Mouse (Mus musculus) stomach, embryonic 16.5 days (tissue): Measurements from ENCODE around the gene Ptbp1. TPM values are rescaled to one million over a fixed set of nuclear protein-coding genes. Genes with fewer than 3 reads are reported as not detected.
A peak's percentile ranks its signal among the peaks of the same experiment; 100 is the strongest.

Experiments
- ATAC-seq: fragments of 200-750 bp; cut with Nextera tagmentation; 2 replicates; pipeline ENCODE4 v1.8.0; 2017; ENCODE audit warnings: moderate number of reproducible peaks, moderate TSS enrichment; ENCODE audit not compliant: insufficient read depth, low FRiP score
- H3K27ac ChIP-seq: fragments of 300-500 bp; sonication (generic); 2 replicates; pipeline ENCODE4 v1.5.1; 2014; ENCODE audit warnings: low read length
- H3K27me3 ChIP-seq: fragments of 300-500 bp; sonication (generic); 2 replicates; pipeline ENCODE4 v1.6.1; 2014; ENCODE audit warnings: low read length, control low read depth, mixed read lengths; ENCODE audit not compliant: control insufficient read depth, insufficient read depth
- H3K36me3 ChIP-seq: fragments of 300-500 bp; sonication (generic); 2 replicates; pipeline ENCODE4 v1.6.1; 2014; ENCODE audit warnings: low read length; ENCODE audit not compliant: control insufficient read depth, insufficient read depth
- H3K4me1 ChIP-seq: fragments of 300-500 bp; sonication (generic); 2 replicates; pipeline ENCODE4 v1.6.1; 2014; ENCODE audit warnings: low read length, control low read depth, mixed read lengths; ENCODE audit not compliant: control insufficient read depth, insufficient read depth
- H3K4me2 ChIP-seq: fragments of 300-500 bp; sonication (generic); 2 replicates; pipeline ENCODE4 v1.6.1; 2014; ENCODE audit warnings: low read depth, low read length, mixed read lengths
- H3K4me3 ChIP-seq: fragments of 300-500 bp; sonication (generic); replicated peaks from 2 replicates; pipeline ENCODE4 v1.5.1; 2014; ENCODE audit warnings: mild to moderate bottlenecking, low read length
- H3K9ac ChIP-seq: fragments of 300-500 bp; sonication (generic); 2 replicates; pipeline ENCODE4 v1.6.1; 2014; ENCODE audit warnings: low read length
- H3K9me3 ChIP-seq: fragments of 300-500 bp; sonication (generic); replicated peaks from 2 replicates; pipeline ENCODE4 v1.6.1; 2016; ENCODE audit warnings: low read length, control low read depth; ENCODE audit not compliant: control insufficient read depth
- WGBS: fragments of 180-500 bp; shearing (Covaris S2); extraction: QIAGEN DNeasy Blood & Tissue Kit; methylation state at CpG from one replicate; pipeline ENCODE4 v1.1.7; 2014; 5-methylcytosine and 5-hydroxymethylcytosine counted together
- polyA plus RNA-seq: library from polyadenylated mRNA; unstranded; fragments of >200 nt; fragmentation: Nextera tagmentation; extraction: Ambion mirVana; gene quantifications from 2 replicates; pipeline ENCODE4 v1.2.1, GENCODE M21; 2015

Gene Ptbp1
- polyA plus RNA-seq, 1 experiment from 2014 or later, result 268 TPM

- no peak overlapping the region for H3K27ac ChIP-seq
- H3K4me1 ChIP-seq, result peaks cover 34% of the 10 kb centered on the region
- H3K36me3 ChIP-seq, result peaks cover 42% of the 10 kb centered on the region
- 73% methylated on average over 11 of the region's 11 CpGs for WGBS
- ATAC-seq, result no peak
- no peak overlapping the region for H3K4me2 ChIP-seq
- no peaks in the 10 kb centered on the region for H3K9me3 ChIP-seq
- H3K27me3 ChIP-seq, result no peaks in the 10 kb centered on the region
- no peak overlapping the region; the same call in 1 of the 2 replicates for H3K9ac ChIP-seq
- H3K4me3 ChIP-seq, result no peak overlapping the region
Observed at GRCm38 (mm10) chr10:79859116-79859515, 4.9 kb downstream of the Ptbp1 start.

GRCm38 (mm10) chr10:79860079-79860911, 6.1 kb downstream of the Ptbp1 start:
- H3K9me3 ChIP-seq, result no peaks in the 10 kb centered on the region
- no peak for ATAC-seq
- 89% methylated on average over 26 of the region's 26 CpGs for WGBS
- peak overlapping the region; percentile 31; the same call in 1 of the 2 replicates for H3K9ac ChIP-seq
- H3K36me3 ChIP-seq, result peaks cover 42% of the 10 kb centered on the region
- peaks cover 34% of the 10 kb centered on the region for H3K4me1 ChIP-seq
- no peaks in the 10 kb centered on the region for H3K27me3 ChIP-seq
- H3K27ac ChIP-seq, result no peak overlapping the region
- no peak overlapping the region for H3K4me3 ChIP-seq
- H3K4me2 ChIP-seq, result no peak overlapping the region

- Histone ChIP-seq H3K36me3 (peaks cover 42% of the 10 kb centered on the region), H3K4me3 (no peak overlapping the region), H3K4me2 (no peak overlapping the region), H3K4me1 (peaks cover 36% of the 10 kb centered on the region), H3K9ac (no peak overlapping the region), H3K27ac (no peak overlapping the region), H3K27me3 (no peaks in the 10 kb centered on the region), H3K9me3 (no peaks in the 10 kb centered on the region)
- ATAC-seq, result no peak
- WGBS, result 72% methylated on average over 25 of the region's 25 CpGs
Observed at GRCm38 (mm10) chr10:79861230-79862048, 7.2 kb downstream of the Ptbp1 start.

- peaks cover 42% of the 10 kb centered on the region for H3K36me3 ChIP-seq
- H3K9me3 ChIP-seq, result no peaks in the 10 kb centered on the region
- no peak overlapping the region for H3K4me2 ChIP-seq
- H3K9ac ChIP-seq, result no peak overlapping the region
- H3K27ac ChIP-seq, result no peak overlapping the region
- no peaks in the 10 kb centered on the region for H3K27me3 ChIP-seq
- H3K4me1 ChIP-seq, result peaks cover 29% of the 10 kb centered on the region
- no peak for ATAC-seq
- no peak overlapping the region for H3K4me3 ChIP-seq
- 84% methylated on average over 23 of the region's 23 CpGs for WGBS
Observed at GRCm38 (mm10) chr10:79862049-79862788, 8.0 kb downstream of the Ptbp1 start.

- Histone ChIP-seq H3K27me3 (no peaks in the 10 kb centered on the region), H3K4me2 (no peak overlapping the region), H3K4me3 (no peak overlapping the region), H3K36me3 (peaks cover 42% of the 10 kb centered on the region), H3K9ac (no peak overlapping the region), H3K27ac (no peak overlapping the region), H3K4me1 (peaks cover 22% of the 10 kb centered on the region), H3K9me3 (no peaks in the 10 kb centered on the region)
- 57% methylated on average over 10 of the region's 10 CpGs for WGBS
- no peak for ATAC-seq
Observed at GRCm38 (mm10) chr10:79862925-79863324, 8.7 kb downstream of the Ptbp1 start.

GRCm38 (mm10) chr10:79864351-79865188, 10.3 kb downstream of the Ptbp1 start:
- ATAC-seq, result peak; percentile 8; the same call in 1 of the 2 replicates
- Histone ChIP-seq H3K27me3 (no peaks in the 10 kb centered on the region), H3K4me1 (0 out of 2 replicates have a peak, but pooled peaks cover 7% of the 10 kb centered on the region), H3K36me3 (peaks cover 37% of the 10 kb centered on the region), H3K27ac (no peak overlapping the region; the same call in 1 of the 2 replicates), H3K4me3 (no peak overlapping the region), H3K9me3 (no peaks in the 10 kb centered on the region), H3K4me2 (no peak overlapping the region), H3K9ac (no peak overlapping the region)
- 46% methylated on average over 10 of the region's 10 CpGs for WGBS

- Histone ChIP-seq H3K4me2 (no peak overlapping the region), H3K27me3 (no peaks in the 10 kb centered on the region), H3K36me3 (peaks cover 31% of the 10 kb centered on the region), H3K4me1 (0 out of 2 replicates have a peak, but pooled peaks cover 5% of the 10 kb centered on the region), H3K9me3 (no peaks in the 10 kb centered on the region), H3K9ac (no peak overlapping the region), H3K4me3 (no peak overlapping the region), H3K27ac (no peak overlapping the region; the same call in 1 of the 2 replicates)
- WGBS, result 56% methylated on average over 12 of the region's 12 CpGs
- ATAC-seq, result 0 out of 2 replicates have a peak, but pooled peaks have one; percentile 4
Observed at GRCm38 (mm10) chr10:79865189-79865601, 11.0 kb downstream of the Ptbp1 start.

GRCm38 (mm10) chr10:79865801-79866295, 11.6 kb downstream of the Ptbp1 start:
- Histone ChIP-seq H3K27ac (no peak overlapping the region; the same call in 1 of the 2 replicates), H3K9me3 (no peaks in the 10 kb centered on the region), H3K36me3 (peaks cover 24% of the 10 kb centered on the region), H3K9ac (no peak overlapping the region), H3K4me2 (no peak overlapping the region), H3K27me3 (no peaks in the 10 kb centered on the region), H3K4me3 (no peak overlapping the region), H3K4me1 (0 out of 2 replicates have a peak, but pooled peaks cover 3% of the 10 kb centered on the region)
- WGBS, result 64% methylated on average over 19 of the region's 19 CpGs
- ATAC-seq, result no peak
